Mouse (Mus musculus) neural tube, embryonic 11.5 days (tissue): ENCODE data around the gene Fgf15. TPM values are rescaled to one million over a fixed set of nuclear protein-coding genes. Genes with fewer than 3 reads are reported as not detected.

Experiments
- ATAC-seq: fragments of 200-750 bp; cut with Nextera tagmentation; 2 replicates; pipeline ENCODE4 v1.8.0; 2017; ENCODE audit warnings: moderate number of reproducible peaks, mild to moderate bottlenecking, moderate TSS enrichment, moderate library complexity; ENCODE audit not compliant: insufficient read depth, low FRiP score, low TSS enrichment
- DNase-seq: peaks from one replicate; pipeline ENCODE4 v3.0.0-alpha.2; 2015; ENCODE audit warnings: low spot score
- H3K27ac ChIP-seq: fragments of 300-500 bp; sonication (generic); 2 replicates; pipeline ENCODE4 v1.5.1; 2014; ENCODE audit warnings: low read depth, mild to moderate bottlenecking, low read length
- H3K27me3 ChIP-seq: fragments of 300-500 bp; sonication (generic); 2 replicates; pipeline ENCODE4 v1.6.1; 2014; ENCODE audit warnings: mild to moderate bottlenecking, low read length, mixed read lengths; ENCODE audit not compliant: control insufficient read depth, insufficient read depth
- H3K36me3 ChIP-seq: fragments of 300-500 bp; sonication (generic); 2 replicates; pipeline ENCODE4 v1.6.1; 2014; ENCODE audit warnings: mild to moderate bottlenecking, low read length, moderate library complexity, mixed read lengths; ENCODE audit not compliant: control insufficient read depth, insufficient read depth
- H3K4me1 ChIP-seq: fragments of 300-500 bp; sonication (generic); 2 replicates; pipeline ENCODE4 v1.6.1; 2014; ENCODE audit warnings: low read length, mixed read lengths; ENCODE audit not compliant: control insufficient read depth, insufficient read depth
- H3K4me2 ChIP-seq: fragments of 300-500 bp; sonication (generic); 2 replicates; pipeline ENCODE4 v1.6.1; 2014; ENCODE audit warnings: low read depth, mild to moderate bottlenecking, moderate library complexity
- H3K4me3 ChIP-seq: fragments of 300-500 bp; sonication (generic); 2 replicates; pipeline ENCODE4 v1.5.1; 2014; ENCODE audit warnings: low read depth, low read length
- H3K9ac ChIP-seq: fragments of 300-500 bp; sonication (generic); 2 replicates; pipeline ENCODE4 v1.6.1; 2014; ENCODE audit warnings: mild to moderate bottlenecking, low read length
- H3K9me3 ChIP-seq: fragments of 300-500 bp; sonication (generic); 2 replicates; pipeline ENCODE4 v1.6.1; 2016; ENCODE audit warnings: low read length; ENCODE audit not compliant: control insufficient read depth
- WGBS: fragments of 180-500 bp; shearing (Covaris S2); extraction: QIAGEN DNeasy Blood & Tissue Kit; methylation state at CpG from one replicate; pipeline ENCODE4 v1.1.7; 2014; 5-methylcytosine and 5-hydroxymethylcytosine counted together
- polyA plus RNA-seq: library from polyadenylated mRNA; unstranded; fragments of >200 nt; fragmentation: Nextera tagmentation; extraction: Ambion mirVana; gene quantifications from 2 replicates; pipeline ENCODE4 v1.2.1, GENCODE M21; 2014

Gene Fgf15
- polyA plus RNA-seq, 1 experiment from 2014 or later, result 53.3 TPM

- 0% methylated on average over 20 of the region's 20 CpGs for WGBS
- H3K4me2 ChIP-seq, result peak overlapping the region; percentile 86
- H3K4me1 ChIP-seq, result peaks cover 32% of the 10 kb centered on the region
- no peak overlapping the region for H3K27ac ChIP-seq
- no peaks in the 10 kb centered on the region for H3K9me3 ChIP-seq
- no peaks in the 10 kb centered on the region for H3K36me3 ChIP-seq
- peak overlapping the region; percentile 49 for H3K9ac ChIP-seq
- ATAC-seq, result no peak
- H3K27me3 ChIP-seq, result peaks cover 4% of the 10 kb centered on the region; the same call in 1 of the 2 replicates
- peak overlapping the region; percentile 38 for H3K4me3 ChIP-seq
- peak; percentile 35 for DNase-seq
Measured at GRCm38 (mm10) chr7:144942744-144943135, 46.4 kb downstream of the Fgf15 start.

GRCm38 (mm10) chr7:144943254-144943653 is 46.9 kb downstream of the Fgf15 start:
- DNase-seq (peak; percentile 87), ATAC-seq (no peak)
- Histone ChIP-seq H3K27me3 (peaks cover 4% of the 10 kb centered on the region; the same call in 1 of the 2 replicates), H3K4me3 (peak overlapping the region; percentile 38), H3K9me3 (no peaks in the 10 kb centered on the region), H3K27ac (no peak overlapping the region), H3K36me3 (no peaks in the 10 kb centered on the region), H3K4me2 (peak overlapping the region; percentile 86), H3K9ac (peak overlapping the region; percentile 49), H3K4me1 (peaks cover 32% of the 10 kb centered on the region)
- under 1% methylated on average over 41 of the region's 45 CpGs for WGBS

Other genes with a start within 250 kb of the Fgf15 start
- 2.6 and 3.2 TPM in 2 replicates for gene Ano1, start 144.6 kb upstream of the Fgf15 start, polyA plus RNA-seq
- gene Fgf3, start 58.4 kb upstream of the Fgf15 start, polyA plus RNA-seq, result 0.57 and 0.98 TPM in 2 replicates
- gene Fgf4, start 49.2 kb upstream of the Fgf15 start, polyA plus RNA-seq, result 0.74 and 1.3 TPM in 2 replicates
- 28.1 and 29.1 TPM in 2 replicates for gene LTO1, start 18.6 kb downstream of the Fgf15 start, polyA plus RNA-seq
- 201 and 213 TPM in 2 replicates for gene Ccnd1, start 43.4 kb downstream of the Fgf15 start, polyA plus RNA-seq